Mouse (Mus musculus): ENCODE results near the gene Ms4a14.
A peak's percentile ranks its signal among the peaks of the same experiment; 100 is the strongest.

The Ms4a14 gene

GRCm38 (mm10) chr19:11314354-11314753 is at the start of gene Ms4a14:
Gene Ms4a14, minus strand, starts transcription at chr19:11314454.
- no peak for DNase-seq (ENCODE audit: low read depth, low spot score)

GRCm38 (mm10) chr19:11362002-11362401 is 47.7 kb upstream of the Ms4a14 start:
- no peak for DNase-seq (ENCODE audit: low read depth, low spot score)

DNA sequence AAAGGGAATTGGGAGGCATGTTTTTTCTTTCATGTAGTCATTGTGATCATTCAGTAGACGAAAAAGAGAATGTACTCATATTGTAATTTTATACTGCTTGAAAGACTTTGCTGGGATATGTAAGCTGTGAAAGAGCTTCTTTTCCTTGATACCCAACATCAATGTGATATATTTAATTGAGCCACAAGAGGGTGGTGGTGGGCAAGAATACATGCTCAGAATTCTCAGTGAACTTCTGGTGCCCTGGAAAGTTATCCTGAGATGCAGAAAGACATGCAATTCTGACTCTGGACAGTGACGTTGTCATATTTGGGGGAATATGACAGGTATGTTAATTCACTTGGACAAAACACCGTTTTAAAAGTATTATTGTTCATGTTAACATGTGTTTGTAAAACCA is 45.9 kb upstream of the Ms4a14 start:
- DNase-seq (ENCODE audit: low read depth, low spot score): no peak

GRCm38 (mm10) chr19:11355730-11356129 is 41.5 kb upstream of the Ms4a14 start:
- no peak for DNase-seq (ENCODE audit: low read depth, low spot score)

GRCm38 (mm10) chr19:11351878-11352277 is 37.6 kb upstream of the Ms4a14 start:
- DNase-seq (ENCODE audit: low read depth, low spot score): peak; percentile 26

- peak; percentile 43 for DNase-seq (ENCODE audit: low read depth, low spot score)
Observed at GRCm38 (mm10) chr19:11349698-11350481, 35.6 kb upstream of the Ms4a14 start.

GRCm38 (mm10) chr19:11343992-11344391 is 29.7 kb upstream of the Ms4a14 start:
- DNase-seq (ENCODE audit: low read depth, low spot score): no peak

DNA sequence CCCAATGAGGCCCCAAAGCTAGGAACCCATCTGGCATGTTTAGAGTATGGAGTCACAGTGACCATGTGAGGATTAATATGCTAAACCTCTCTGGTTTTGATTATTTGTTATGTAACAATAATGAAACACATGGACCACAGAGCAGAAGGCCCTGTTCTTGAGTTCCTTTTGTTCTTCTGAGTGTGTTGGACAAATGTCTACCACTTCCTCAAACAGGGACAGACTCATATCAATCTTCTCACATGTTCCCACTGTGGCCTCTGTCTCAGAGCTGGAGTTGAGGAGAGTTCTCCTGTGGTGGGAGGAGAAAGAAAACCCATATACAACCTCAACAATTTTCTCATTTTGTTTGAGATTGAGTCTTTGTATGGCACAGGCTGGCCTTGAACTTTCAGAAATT is 28.9 kb upstream of the Ms4a14 start:
- DNase-seq (ENCODE audit: low read depth, low spot score): no peak

DNA sequence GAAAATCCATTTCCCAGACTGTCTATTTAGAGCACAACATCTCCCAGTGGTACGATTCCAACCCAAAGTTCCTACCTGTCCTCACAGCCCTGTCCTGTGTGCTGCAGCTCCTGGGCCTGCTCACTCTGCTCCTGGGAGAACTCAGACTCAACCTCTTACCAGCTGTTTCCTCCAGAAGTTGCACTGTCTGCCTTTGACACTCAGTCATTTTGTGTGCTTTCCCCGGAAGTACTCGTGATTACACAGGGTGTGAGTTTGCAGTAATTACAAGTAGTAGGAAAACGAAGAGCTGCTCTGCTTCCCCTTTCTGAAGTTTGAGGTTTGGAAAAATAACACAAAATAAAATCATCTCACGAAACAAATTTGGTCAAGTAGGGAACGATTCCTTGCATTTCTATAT is 21.7 kb upstream of the Ms4a14 start, which contains the start of gene Ms4a7:
Ms4a7 (minus strand) TSS at position 215 of the 400 bp plus-strand sequence.
- no peak for DNase-seq (ENCODE audit: low read depth, low spot score)

DNA sequence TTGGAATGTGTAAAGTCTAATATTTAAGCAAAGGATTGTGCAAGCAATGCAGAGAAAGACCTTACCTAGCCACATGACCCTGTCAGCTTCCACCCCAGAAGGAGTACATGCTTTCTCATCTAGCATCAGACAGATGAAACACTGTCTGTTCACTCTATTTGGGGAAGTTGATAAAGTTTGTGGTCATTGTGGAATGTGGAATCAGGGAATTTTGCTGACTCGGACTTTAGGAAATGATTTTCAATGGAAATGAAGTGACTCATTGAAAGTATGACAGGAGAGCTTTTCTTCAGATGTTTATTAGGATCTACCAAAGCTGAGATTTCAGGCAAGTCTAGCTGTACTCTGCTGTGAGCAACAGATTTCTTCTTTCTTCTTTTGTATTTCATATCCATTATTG is 6.9 kb upstream of the Ms4a14 start:
- DNase-seq (ENCODE audit: low read depth, low spot score): no peak

GRCm38 (mm10) chr19:11316786-11317185 is 2.5 kb upstream of the Ms4a14 start:
- DNase-seq (ENCODE audit: low read depth, low spot score): peak; percentile 96

DNA sequence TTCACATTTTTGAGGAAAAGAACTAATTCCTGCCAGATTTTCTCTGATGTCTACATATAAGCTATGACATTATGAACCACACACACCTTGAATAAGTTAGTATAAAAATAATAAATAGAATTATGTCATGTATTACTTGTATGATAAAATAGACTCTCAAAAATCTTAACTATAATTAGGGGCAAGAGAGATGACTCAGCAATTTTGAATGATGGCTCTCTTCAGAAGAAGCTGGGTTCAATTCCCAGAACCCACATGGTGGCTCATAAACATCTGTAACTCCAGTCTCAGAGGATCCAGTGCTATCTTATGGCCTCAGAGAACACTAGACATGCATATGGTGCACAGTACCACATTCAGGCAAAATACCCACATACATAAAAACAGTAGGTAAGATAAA is 5.4 kb downstream of the Ms4a14 start:
- DNase-seq (ENCODE audit: low read depth, low spot score): no peak

GRCm38 (mm10) chr19:11299529-11299928 is 14.7 kb downstream of the Ms4a14 start:
- DNase-seq (ENCODE audit: low read depth, low spot score): peak; percentile 98

DNA sequence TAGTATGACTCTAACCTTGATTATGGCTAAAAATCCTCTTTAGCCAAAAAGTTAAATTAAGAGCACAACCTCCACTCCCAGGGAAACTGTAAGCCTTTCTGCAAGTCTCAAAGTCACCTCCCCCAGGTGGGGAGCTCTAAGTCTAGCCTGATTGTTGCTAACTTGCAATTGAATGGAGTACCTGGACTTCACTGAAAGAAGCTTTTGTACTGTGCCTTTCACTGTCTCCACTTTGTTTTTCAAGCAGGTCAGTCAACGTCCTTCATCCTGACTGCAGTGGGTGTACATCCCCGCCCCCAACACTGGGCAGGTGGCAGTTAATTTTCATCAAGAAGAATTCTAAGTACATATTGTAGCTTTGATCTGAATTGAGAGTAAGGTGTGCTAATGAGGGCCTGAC is 15.3 kb downstream of the Ms4a14 start:
- DNase-seq (ENCODE audit: low read depth, low spot score): peak; percentile 98

GRCm38 (mm10) chr19:11293616-11294015 is 20.6 kb downstream of the Ms4a14 start:
- peak; percentile 69 for DNase-seq (ENCODE audit: low read depth, low spot score)

DNA sequence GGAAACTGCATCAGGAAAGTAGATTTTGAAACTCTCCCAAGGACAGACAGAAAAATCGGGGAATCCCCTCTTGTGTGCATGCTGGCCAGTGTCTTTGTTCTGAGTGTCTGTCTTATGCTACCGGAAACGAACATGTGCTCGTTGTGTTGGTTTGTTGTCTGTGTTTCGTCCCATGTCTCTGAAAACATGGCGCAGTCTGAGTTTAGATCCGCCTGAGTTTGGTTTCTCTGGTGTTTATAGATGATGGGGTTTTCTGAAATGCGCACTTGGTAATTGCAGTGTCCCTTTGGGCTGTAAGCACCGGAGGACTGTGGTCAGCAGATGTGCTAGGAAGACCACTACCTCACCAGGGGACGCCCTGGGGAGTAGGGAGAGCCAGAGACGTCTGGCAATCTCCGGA is 21.3 kb downstream of the Ms4a14 start:
- DNase-seq (ENCODE audit: low read depth, low spot score): peak; percentile 82

GRCm38 (mm10) chr19:11283773-11284172 is 30.5 kb downstream of the Ms4a14 start, which contains the start of gene Ms4a5:
Gene Ms4a5, minus strand, starts transcription at chr19:11283873.
- no peak for DNase-seq (ENCODE audit: low read depth, low spot score)

DNA sequence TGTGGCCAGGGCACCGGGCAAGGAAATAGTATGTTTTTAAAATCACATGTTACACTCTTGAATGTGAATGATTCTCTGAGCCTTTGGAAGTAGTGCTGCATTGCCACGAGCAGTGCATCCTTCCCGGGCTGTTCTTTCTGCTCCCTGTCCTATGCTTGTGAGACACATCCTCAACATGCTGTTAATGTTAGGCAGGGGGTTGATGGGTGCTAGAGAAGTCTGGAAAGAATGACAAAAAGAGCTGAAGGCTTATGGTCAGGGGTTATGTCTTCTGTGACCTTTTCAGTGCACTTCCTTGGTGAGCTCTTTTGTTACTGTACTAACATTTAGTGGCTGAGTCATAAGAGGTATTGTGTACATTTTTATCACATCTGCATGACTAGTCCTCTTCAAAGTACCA is 34.0 kb downstream of the Ms4a14 start:
- DNase-seq (ENCODE audit: low read depth, low spot score): peak; percentile 62

DNA sequence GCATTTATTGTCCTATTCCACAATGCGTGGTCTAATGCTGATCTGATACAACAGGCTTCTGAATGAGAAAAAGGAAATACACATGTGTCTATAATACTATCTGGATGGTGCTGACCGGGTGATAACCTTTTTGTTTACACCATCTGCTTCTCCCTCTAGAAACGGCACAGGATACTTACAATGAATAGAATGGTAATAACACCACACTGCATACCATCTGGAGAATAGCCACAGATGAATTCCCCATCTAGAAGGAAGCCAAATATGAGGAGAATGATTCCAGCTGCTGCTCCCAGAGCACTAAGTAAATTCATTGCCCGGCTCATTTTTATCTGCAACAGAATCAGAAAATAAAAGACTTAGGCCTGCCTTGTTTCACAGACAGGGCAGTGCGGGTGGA is 37.8 kb downstream of the Ms4a14 start:
- DNase-seq (ENCODE audit: low read depth, low spot score): no peak

- no peak for DNase-seq (ENCODE audit: low read depth, low spot score)
Observed at GRCm38 (mm10) chr19:11266956-11267355, 47.3 kb downstream of the Ms4a14 start.

DNA sequence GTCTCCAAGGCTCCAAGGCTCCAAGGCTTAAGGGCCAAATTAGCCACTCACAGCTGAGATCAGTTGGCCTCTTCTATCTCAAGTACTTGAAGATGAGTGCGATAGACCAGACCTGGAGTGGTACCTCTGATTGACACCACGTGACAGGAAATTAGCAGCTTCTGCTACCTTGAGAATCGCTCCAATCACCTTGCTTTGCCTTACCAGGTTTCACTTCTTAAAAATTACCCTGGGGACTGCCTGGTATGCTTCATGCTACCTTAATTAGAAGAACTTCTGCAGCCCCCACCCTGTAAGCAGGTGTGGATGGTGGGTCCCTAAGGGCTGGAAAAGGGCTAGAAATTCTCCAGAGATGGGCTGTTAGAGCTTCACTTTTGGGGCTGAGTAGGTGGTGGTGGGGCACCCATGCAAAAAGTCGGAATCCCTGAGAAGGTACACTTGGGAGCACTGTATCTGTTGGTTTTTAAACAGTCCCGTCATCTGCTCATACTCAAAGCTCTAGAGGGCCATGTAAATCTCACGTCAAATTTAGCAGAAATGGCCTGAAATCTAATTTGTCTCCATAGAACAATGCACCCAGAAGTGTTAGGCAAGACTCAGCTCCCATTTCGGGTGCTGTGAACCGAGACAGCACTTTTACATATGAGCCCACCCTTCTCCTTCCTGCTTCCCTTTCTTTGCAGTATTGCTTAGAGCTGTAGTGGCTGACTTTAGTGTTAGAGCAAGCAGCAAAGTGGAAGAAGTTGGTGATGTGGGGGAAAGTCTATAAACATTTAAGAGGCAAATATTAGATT is 48.0 kb downstream of the Ms4a14 start, which contains the start of gene Ms4a1:
Ms4a1 (minus strand) TSS at position 190 of the 794 bp plus-strand sequence.
- no peak for DNase-seq (ENCODE audit: low read depth, low spot score)

- DNase-seq (ENCODE audit: low read depth, low spot score): no peak
Observed at GRCm38 (mm10) chr19:11264602-11265185, 49.6 kb downstream of the Ms4a14 start.
